Mouse (Mus musculus) MEL (cell line): ENCODE measurements around the gene Map3k20. TPM values are rescaled to one million over a fixed set of nuclear protein-coding genes. Genes with fewer than 3 reads are reported as not detected.

Source experiments
- DNase-seq: peaks from one replicate; pipeline ENCODE4 v3.0.0; 2011; ENCODE audit warnings: low read depth, low spot score
- H3K27ac ChIP-seq: 2 replicates; pipeline ENCODE4 v1.5.1; 2012; ENCODE audit warnings: low read depth, mild to moderate bottlenecking, control low read depth, low read length, moderate library complexity; ENCODE audit not compliant: control insufficient read depth
- H3K27me3 ChIP-seq, 2 experiments: fragments of 150-350 bp in 1 of 2; sonication (generic) in 1 of 2; 2 replicates each; pipeline ENCODE4 v1.6.1; 2012; ENCODE audit warnings: low read length in 2 of 2, mild to moderate bottlenecking in 2 of 2, improper control_type of control experiment in 1 of 2, moderate library complexity in 1 of 2; ENCODE audit not compliant: insufficient read depth in 2 of 2, control insufficient read depth in 1 of 2
- H3K36me3 ChIP-seq, 2 experiments: 2 replicates each; pipeline ENCODE4 v1.6.1; 2012 to 2014; ENCODE audit warnings: low read length in 2 of 2, improper control_type of control experiment in 1 of 2, inconsistent platforms in 1 of 2, mild to moderate bottlenecking in 1 of 2; ENCODE audit not compliant: insufficient read depth in 2 of 2, control insufficient read depth in 1 of 2
- H3K4me1 ChIP-seq, 2 experiments: fragments of 150-350 bp in 1 of 2; sonication (generic) in 1 of 2; 2 replicates each; pipeline ENCODE4 v1.6.1; 2012; ENCODE audit warnings: low read length in 2 of 2, improper control_type of control experiment in 1 of 2, mild to moderate bottlenecking in 1 of 2; ENCODE audit not compliant: insufficient read depth in 2 of 2, control insufficient read depth in 1 of 2
- H3K4me3 ChIP-seq, 2 experiments: fragments of 150-350 bp in 1 of 2; sonication (generic) in 1 of 2; 2 replicates each; pipeline ENCODE4 v1.5.1; 2012; ENCODE audit warnings: low read depth in 2 of 2, low read length in 2 of 2, mild to moderate bottlenecking in 2 of 2, moderate library complexity in 2 of 2, control low read depth in 1 of 2, improper control_type of control experiment in 1 of 2; ENCODE audit not compliant: control insufficient read depth in 1 of 2, insufficient read depth in 1 of 2
- H3K79me2 ChIP-seq: 2 replicates; pipeline ENCODE4 v1.6.1; 2012; ENCODE audit warnings: mild to moderate bottlenecking, low read length, moderate library complexity; ENCODE audit not compliant: control insufficient read depth, poor library complexity, insufficient read depth
- H3K9ac ChIP-seq: 2 replicates; pipeline ENCODE4 v1.6.1; 2012; ENCODE audit warnings: low read depth, mild to moderate bottlenecking, control low read depth, low read length, moderate library complexity; ENCODE audit not compliant: control insufficient read depth, poor library complexity, severe bottlenecking
- H3K9me3 ChIP-seq: fragments of 150-350 bp; sonication (generic); replicated peaks from 2 replicates; pipeline ENCODE4 v1.6.1; 2012; ENCODE audit warnings: mild to moderate bottlenecking, low read length, improper control_type of control experiment, moderate library complexity; ENCODE audit not compliant: insufficient read depth
- BHLHE40 ChIP-seq: IDR thresholded peaks from 2 replicates; pipeline ENCODE4 v1.6.1; 2012; ENCODE audit warnings: low read depth, mild to moderate bottlenecking, inconsistent platforms, low read length, improper control_type of control experiment, borderline replicate concordance
- CHD2 ChIP-seq: IDR thresholded peaks from 2 replicates; pipeline ENCODE4 v1.6.1; 2011; ENCODE audit warnings: low read length, improper control_type of control experiment
- CTCF ChIP-seq, 3 experiments: IDR thresholded peaks in 2 of 3; conservative IDR thresholded peaks in 1 of 3; 2 replicates each; pipeline ENCODE4 v1.5.1; 2011 to 2012; ENCODE audit warnings: low read length in 3 of 3, low read depth in 2 of 3, mild to moderate bottlenecking in 2 of 3, improper control_type of control experiment in 1 of 3, inconsistent platforms in 1 of 3, mixed read lengths in 1 of 3, moderate library complexity in 1 of 3; ENCODE audit not compliant: control insufficient read depth in 1 of 3, insufficient read depth in 1 of 3, poor library complexity in 1 of 3, severe bottlenecking in 1 of 3
- ELF1 ChIP-seq: IDR thresholded peaks from 2 replicates; pipeline ENCODE4 v1.6.1; 2014; ENCODE audit warnings: low read depth, mild to moderate bottlenecking, inconsistent platforms, low read length, improper control_type of control experiment, moderate library complexity
- EP300 ChIP-seq, 2 experiments: IDR thresholded peaks; 2 replicates each; pipeline ENCODE4 v1.6.1; 2011; ENCODE audit warnings: improper control_type of control experiment in 2 of 2, low read length in 2 of 2, low read depth in 1 of 2, mild to moderate bottlenecking in 1 of 2
- ETS1 ChIP-seq: IDR thresholded peaks from 2 replicates; pipeline ENCODE4 v1.6.1; 2012; ENCODE audit warnings: low read depth, mild to moderate bottlenecking, inconsistent platforms, low read length, improper control_type of control experiment, moderate library complexity
- GABPA ChIP-seq: IDR thresholded peaks from 2 replicates; pipeline ENCODE4 v1.6.1; 2012; ENCODE audit warnings: low read depth, mild to moderate bottlenecking, inconsistent platforms, low read length, improper control_type of control experiment, moderate library complexity
- GATA1 ChIP-seq: IDR thresholded peaks from 2 replicates; pipeline ENCODE4 v1.6.1; 2011; ENCODE audit warnings: low read depth, low read length, improper control_type of control experiment
- JUND ChIP-seq: IDR thresholded peaks from 2 replicates; pipeline ENCODE4 v1.6.1; 2011; ENCODE audit warnings: low read depth, mild to moderate bottlenecking, improper control_type of control experiment, low read length
- KAT2A ChIP-seq: conservative IDR thresholded peaks from 2 replicates; pipeline ENCODE4 v1.6.1; 2012; ENCODE audit warnings: low read depth, low read length, improper control_type of control experiment, inconsistent platforms
- MAX ChIP-seq: IDR thresholded peaks from 2 replicates; pipeline ENCODE4 v1.6.1; 2011; ENCODE audit warnings: low read length, improper control_type of control experiment
- MAZ ChIP-seq: IDR thresholded peaks from 2 replicates; pipeline ENCODE4 v1.6.1; 2012; ENCODE audit warnings: low read depth, mild to moderate bottlenecking, inconsistent platforms, low read length, improper control_type of control experiment
- RAD21 ChIP-seq: IDR thresholded peaks from 2 replicates; pipeline ENCODE4 v1.6.1; 2011; ENCODE audit warnings: mild to moderate bottlenecking, low read depth, low read length, improper control_type of control experiment
- SIN3A ChIP-seq: IDR thresholded peaks from 2 replicates; pipeline ENCODE4 v1.6.1; 2012; ENCODE audit warnings: low read length, improper control_type of control experiment, inconsistent platforms
- SMC3 ChIP-seq: IDR thresholded peaks from 2 replicates; pipeline ENCODE4 v1.6.1; 2011; ENCODE audit warnings: low read depth, low read length, improper control_type of control experiment
- TAL1 ChIP-seq: IDR thresholded peaks from 2 replicates; pipeline ENCODE4 v1.6.1; 2012; ENCODE audit warnings: mild to moderate bottlenecking, inconsistent platforms, low read length, moderate library complexity, mixed read lengths
- TBP ChIP-seq: IDR thresholded peaks from 2 replicates; pipeline ENCODE4 v1.8.0; 2011; ENCODE audit warnings: low read depth, low read length, improper control_type of control experiment
- USF1 ChIP-seq: IDR thresholded peaks from 2 replicates; pipeline ENCODE4 v1.6.1; 2014; ENCODE audit warnings: low read depth, mild to moderate bottlenecking, inconsistent platforms, low read length, improper control_type of control experiment, moderate library complexity
- ZC3H11A ChIP-seq: IDR thresholded peaks from 2 replicates; pipeline ENCODE4 v1.6.1; 2012; ENCODE audit warnings: low read depth, mild to moderate bottlenecking, inconsistent platforms, low read length, improper control_type of control experiment
- polyA plus RNA-seq, 2 experiments: library from polyadenylated mRNA; stranded (reverse) in 1 of 2; unstranded in 1 of 2; fragments of >175 nt in 1 of 2; fragments of >200 nt in 1 of 2; gene quantifications; 2 replicates each; pipeline versions ENCODE4 v1.2.1 to v1.2.4; 2012; ENCODE audit warnings: low replicate concordance in 2 of 2, low read depth in 1 of 2; ENCODE audit not compliant: insufficient read length in 2 of 2, insufficient read depth in 1 of 2, missing spikeins in 1 of 2
- total RNA-seq: library from RNA; depleted of rRNA; stranded (reverse); fragments of 300-350 nt; gene quantifications from 2 replicates; pipeline ENCODE4 v1.2.3, GENCODE M21; 2012

Map3k20 gene
- total and polyA plus RNA-seq, 3 experiments, result 7.4 to 9.6 TPM; not detected in 1

GRCm38 (mm10) chr2:72296984-72297715, 11.7 kb downstream of the Map3k20 start:
- no peak for TF ChIP-seq GABPA
- TF ChIP-seq CHD2, result no peak
- no peak overlapping the region for H3K4me3 ChIP-seq
- no peak overlapping the region for H3K27ac ChIP-seq
- no peaks in the 10 kb centered on the region for H3K79me2 ChIP-seq
- no peak for DNase-seq
- no peaks in the 10 kb centered on the region for H3K27me3 ChIP-seq
- H3K9me3 ChIP-seq, result no peaks in the 10 kb centered on the region
- H3K4me1 ChIP-seq, result no peaks in the 10 kb centered on the region
- H3K9ac ChIP-seq, result no peak overlapping the region
- no peaks in the 10 kb centered on the region for H3K36me3 ChIP-seq

- no peaks in the 10 kb centered on the region for H3K36me3 ChIP-seq
Observed at GRCm38 (mm10) chr2:72297716-72298082, 12.3 kb downstream of the Map3k20 start.

DNA sequence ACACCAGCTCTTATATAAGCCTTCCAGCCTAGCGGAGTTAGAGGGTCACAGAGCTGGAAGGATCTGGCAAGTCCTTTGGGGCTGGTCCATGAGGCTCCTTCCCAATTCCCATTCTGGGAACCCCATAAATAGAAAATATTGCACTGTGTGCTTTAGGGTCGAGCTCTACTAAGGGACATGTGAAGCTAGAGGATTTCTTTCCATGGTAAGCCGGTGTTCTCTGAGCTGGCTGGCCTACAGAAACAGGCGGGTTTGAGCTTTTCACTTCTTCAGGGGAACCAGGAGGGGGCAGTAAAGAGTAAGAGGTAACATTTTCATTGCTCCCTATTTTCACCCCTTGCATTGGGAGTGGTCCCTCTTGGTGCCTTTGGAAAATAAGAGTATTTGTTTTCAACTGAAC, 13.0 kb downstream of the Map3k20 start:
- no peak overlapping the region for H3K4me3 ChIP-seq

More at GRCm38 (mm10) chr2:72297716-72298082, 12.3 kb downstream of the Map3k20 start:
- Histone ChIP-seq H3K9me3 (no peaks in the 10 kb centered on the region), H3K27ac (no peak overlapping the region), H3K9ac (no peak overlapping the region), H3K4me1 (no peaks in the 10 kb centered on the region), H3K4me3 (no peak overlapping the region), H3K27me3 (no peaks in the 10 kb centered on the region), H3K79me2 (no peaks in the 10 kb centered on the region)
- TF ChIP-seq TAL1 (no peak), SMC3 (no peak), GATA1 (no peak), ELF1 (no peak), MAZ (no peak), KAT2A (no peak), SIN3A (no peak), ZC3H11A (no peak), EP300 (IDR thresholded peaks at IDR 0.05; ENCODE audit: low read depth in 1 of 2, low read length in 2 of 2) (no peak), USF1 (no peak), BHLHE40 (no peak), TBP (no peak), ETS1 (no peak), JUND (no peak), MAX (no peak)
- no peak for DNase-seq

More for the DNA sequence above, 13.0 kb downstream of the Map3k20 start:
- Histone ChIP-seq H3K9me3 (no peaks in the 10 kb centered on the region), H3K9ac (no peak overlapping the region), H3K79me2 (no peaks in the 10 kb centered on the region), H3K27me3 (no peaks in the 10 kb centered on the region), H3K27ac (no peak overlapping the region), H3K4me1 (no peaks in the 10 kb centered on the region), H3K36me3 (no peaks in the 10 kb centered on the region)
- peak; percentile 14; the same call in 1 of the 2 replicates for TF ChIP-seq ZC3H11A
- peak; percentile 63 for TF ChIP-seq RAD21
- peak; percentile 63 for TF ChIP-seq SMC3
- TF ChIP-seq GABPA, result no peak
- TF ChIP-seq CTCF (IDR thresholded peaks at IDR 0.05 in 2 of 3, conservative IDR thresholded peaks at IDR 0.05 in 1 of 3; ENCODE audit: control insufficient read depth in 1 of 3, insufficient read depth in 1 of 3, low read depth in 2 of 3, low read length in 3 of 3, poor library complexity in 1 of 3, severe bottlenecking in 1 of 3), result peak; percentile 47 to 84 (median 72)
- peak; percentile 44 for DNase-seq
